Mouse (Mus musculus) brain, adult 2 months (tissue): ENCODE measurements around the gene Slc40a1.

Experiments used
- DNase-seq: peaks from one replicate; pipeline ENCODE4 v3.0.0; 2011; ENCODE audit warnings: low read depth, low spot score

The Slc40a1 gene

DNA sequence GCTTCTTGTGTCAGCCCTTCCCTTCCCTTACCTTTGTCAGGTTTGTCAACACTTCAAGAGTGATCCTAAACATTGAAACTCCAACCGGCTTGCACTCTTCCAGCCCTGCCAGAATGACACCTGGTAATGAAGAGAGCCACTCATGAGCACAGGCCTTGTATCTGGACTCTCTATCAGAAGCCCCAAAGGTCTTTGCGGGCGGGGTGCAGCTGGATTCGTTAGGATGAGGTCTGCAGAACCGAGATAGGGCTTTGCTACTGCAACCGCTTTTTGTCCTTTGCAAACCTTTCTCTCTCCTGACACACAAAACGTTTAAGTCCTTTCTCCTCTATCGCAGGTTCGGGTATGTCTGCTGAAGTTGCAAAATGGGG, at the start of gene Slc40a1:
Gene Slc40a1, minus strand, starts transcription at position 131 of the 371 bp plus-strand sequence.
- no peak for DNase-seq

DNA sequence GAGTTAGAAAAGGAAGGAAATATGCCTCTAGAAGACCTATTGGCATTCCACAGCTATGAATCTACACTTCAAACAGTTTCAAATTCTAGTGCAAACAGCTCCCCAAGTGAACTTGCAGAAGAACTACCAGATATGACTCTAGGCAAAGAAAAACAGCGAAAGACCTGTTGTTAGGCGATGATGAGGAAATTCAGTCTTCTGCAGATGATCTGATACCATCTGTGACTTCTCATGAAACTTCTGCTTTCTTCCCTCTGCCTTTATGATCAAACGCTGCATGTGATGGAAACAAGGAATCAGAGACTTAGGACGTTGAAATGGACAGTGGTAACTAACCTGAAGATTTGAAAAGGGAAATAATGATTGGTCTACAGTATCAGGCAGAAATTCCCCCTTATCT, 45.0 kb upstream of the Slc40a1 start:
- DNase-seq: no peak

DNA sequence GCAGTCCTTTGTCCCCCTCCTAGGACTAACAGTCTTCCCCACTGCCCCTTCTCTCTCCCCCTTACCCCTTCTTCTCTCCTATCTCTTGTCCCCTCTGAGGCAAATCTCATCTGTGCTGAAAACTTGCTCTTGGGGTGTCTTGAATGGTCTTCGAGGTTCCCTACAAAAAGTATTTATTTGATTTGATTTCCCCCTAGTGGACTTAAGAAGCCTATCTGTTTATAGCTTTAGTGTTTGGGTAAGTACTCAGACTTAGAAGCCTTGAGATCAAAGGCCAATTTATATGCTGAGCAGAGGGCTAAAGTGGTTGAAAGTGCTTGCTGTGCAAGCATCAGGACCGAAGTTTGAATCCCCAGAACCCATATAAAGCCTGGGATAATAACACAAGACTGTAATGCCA, 22.7 kb upstream of the Slc40a1 start:
- no peak for DNase-seq

DNA sequence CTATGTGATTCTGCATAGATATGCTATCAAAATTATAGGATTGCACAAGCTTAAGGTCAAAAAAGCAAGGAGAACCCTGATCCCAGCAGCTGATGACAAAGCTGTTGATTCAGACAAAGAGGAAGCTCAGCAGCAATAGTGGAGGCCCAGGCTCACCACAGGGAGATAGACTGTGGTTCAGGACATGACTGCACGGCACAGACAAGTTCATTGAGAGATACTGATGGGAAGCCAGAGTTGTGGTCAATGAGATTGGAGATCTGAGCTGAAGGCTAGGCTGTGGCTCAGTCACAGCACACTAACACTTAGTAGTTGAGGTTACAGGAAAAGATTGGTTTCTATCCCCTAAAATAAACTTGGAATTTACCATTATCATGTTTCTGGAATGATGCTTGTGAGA, 21.5 kb upstream of the Slc40a1 start:
- no peak for DNase-seq

DNA sequence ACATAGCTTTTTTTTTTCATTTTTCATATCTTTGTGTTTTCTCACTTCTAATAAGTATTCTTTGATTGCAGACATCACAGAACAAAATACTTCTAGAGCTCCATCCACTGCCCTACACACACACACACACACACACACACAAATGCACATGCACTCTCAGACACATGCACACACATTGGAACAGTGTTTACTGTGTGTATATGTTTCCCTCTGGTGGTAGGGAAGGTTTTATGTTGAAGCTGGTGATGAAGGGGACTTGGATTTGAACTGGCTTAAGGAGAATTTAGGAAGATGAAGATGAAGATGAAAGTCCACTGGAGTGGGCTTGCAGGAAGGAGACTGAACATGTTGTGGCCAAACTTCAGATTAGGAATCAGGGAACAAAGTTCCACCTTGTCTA, 4.8 kb upstream of the Slc40a1 start:
- no peak for DNase-seq

- no peak for DNase-seq
Observed at GRCm38 (mm10) chr1:45926911-45927310, 588 bp upstream of the Slc40a1 start.

GRCm38 (mm10) chr1:45925500-45926392, 577 bp downstream of the Slc40a1 start:
- peak; percentile 78 for DNase-seq

DNA sequence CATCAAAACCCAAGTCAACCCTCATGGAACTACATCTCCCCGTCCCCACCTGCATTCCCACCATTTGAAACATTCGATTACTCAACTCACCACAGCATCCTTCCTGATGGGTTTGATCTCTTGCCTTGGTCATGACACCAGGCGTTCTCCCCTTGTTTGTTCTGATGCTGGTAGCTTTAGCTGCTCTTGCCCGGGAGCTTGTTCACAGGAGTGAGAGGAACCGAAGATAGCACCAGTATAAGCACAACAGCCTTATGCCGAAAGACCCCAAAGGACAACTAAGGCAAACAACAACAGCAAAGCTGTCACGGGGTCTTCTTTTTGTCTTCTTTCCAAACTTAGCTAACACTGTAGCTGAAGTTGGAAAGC, 1.2 kb downstream of the Slc40a1 start:
- peak; percentile 10 for DNase-seq

GRCm38 (mm10) chr1:45924516-45924915, 1.8 kb downstream of the Slc40a1 start:
- no peak for DNase-seq

DNA sequence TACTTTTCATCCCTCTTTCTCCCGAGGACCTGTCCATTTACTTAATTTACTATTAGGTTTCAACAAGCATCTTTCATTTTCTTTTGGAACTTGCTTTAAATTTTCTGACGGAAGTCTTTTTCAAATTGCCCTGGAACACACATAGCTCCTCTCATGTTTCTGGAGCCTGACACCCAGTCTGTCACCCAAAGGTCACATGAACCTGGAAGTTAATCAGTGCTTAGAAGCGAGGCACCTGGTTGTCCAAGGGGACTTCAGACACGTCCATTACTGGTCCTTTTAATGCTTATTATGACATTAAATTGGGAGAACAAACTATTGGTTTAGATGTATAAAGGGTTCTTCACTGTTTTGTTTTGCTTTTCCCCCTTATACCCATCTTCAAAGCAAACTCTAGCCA, 3.0 kb downstream of the Slc40a1 start:
- no peak for DNase-seq

DNA sequence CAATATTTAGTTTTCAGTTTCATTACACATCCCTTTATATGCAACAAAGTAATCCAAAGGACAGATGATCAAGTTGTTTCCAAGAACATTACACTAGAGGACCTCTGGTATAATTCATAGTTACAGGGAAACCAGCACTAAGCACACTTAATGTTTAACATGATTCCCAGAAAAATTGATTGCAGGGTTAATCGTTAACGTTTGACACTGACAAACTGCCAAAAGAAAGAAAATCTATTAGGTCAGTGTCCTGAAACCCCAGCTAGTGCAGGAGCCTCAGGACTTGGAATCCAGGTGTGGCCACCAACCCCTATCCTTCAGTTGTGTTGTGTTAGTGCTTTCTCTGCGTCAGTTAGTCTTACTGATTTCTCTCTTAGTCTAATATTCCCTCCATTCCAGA, 5.6 kb downstream of the Slc40a1 start:
- DNase-seq: no peak

DNA sequence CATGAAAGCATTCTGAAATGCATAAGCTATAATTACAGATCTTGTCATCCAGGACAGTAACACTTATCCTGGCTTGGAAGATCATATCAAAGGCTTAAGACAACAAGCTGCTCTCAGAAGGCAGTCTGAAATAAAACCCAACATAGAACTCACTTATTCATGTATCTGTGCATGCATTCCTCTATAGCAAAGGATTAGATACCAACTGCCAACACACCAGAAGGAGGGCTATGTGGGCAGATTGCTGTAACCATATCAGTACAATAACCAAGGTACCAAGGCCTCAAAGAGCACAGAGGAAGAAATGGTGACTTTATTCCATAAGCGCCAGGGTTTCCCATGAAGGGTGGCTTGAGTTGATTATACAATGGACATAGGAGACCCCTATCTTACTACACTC, 6.6 kb downstream of the Slc40a1 start:
- DNase-seq: no peak

DNA sequence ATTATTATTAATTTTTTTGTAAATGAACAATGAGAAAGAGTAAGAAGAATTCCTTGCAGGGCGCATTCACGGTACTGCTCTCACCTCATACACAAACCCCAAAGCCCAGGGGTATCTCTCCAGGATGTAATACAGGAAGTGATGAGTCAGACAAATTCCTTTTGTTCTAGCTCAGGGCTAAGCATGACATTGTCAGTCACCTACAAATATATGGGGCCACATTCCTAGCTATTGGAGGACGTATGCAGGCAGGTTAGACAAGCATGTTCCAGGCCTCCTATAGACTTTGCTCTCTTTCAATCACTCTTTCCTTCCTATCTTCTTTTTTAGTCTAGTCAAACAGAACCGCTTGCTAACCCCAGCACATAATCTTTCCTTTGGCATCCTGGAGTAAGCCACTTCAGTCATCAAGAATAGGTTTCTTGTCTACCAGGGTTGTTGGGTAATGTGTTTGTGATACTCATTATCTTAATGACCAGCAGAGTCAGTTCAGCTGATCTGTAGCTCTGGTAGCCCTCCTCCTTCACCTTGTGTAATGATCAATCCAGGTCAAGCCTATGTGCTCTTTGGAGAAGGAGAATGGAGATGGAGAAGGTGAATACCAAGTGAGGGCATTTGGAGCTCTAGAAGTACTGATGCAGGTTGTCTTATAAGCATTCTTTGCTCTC, 9.1 kb downstream of the Slc40a1 start:
- no peak for DNase-seq

DNA sequence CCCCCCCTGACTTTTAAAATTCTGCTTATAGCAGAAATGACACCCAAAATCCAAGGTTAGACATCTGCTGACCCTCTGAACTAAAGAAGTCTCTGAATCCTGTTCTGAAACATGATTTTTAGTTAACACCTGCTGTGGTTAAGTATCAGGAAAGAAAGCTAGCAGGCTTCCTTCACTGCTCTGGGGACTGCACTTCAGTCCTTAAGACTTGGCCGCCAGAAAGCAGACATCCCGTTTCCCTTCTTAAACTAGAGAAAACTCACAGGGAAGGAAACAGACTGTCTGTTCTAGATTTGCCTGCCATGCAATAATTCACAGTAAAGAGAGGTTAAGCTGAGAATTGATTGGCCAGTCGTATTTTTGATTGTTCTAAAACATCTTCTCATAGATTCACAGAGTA, 10.1 kb downstream of the Slc40a1 start:
- no peak for DNase-seq

DNA sequence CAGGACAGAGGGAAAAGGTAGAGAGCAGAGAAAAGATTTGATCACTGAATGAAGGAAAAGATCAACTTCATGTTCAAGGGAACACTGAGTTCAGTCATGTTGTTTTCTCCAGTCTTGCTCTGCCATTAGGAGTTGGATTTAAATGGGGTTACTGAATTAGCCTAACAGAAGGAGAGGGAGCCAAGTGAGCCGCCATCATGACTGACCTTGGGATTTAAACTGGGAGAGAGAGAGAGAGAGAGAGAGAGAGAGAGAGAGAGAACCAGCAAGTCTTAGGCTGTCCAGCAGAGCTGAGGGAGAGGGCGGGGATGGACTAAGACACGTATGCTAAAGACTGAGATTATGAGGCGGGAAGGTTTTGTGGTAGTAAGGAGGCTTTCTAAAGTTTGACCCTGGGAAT, 12.1 kb downstream of the Slc40a1 start:
- no peak for DNase-seq

GRCm38 (mm10) chr1:45905107-45905821, 21.1 kb downstream of the Slc40a1 start:
- DNase-seq: peak; percentile 12

- DNase-seq: no peak
Observed at GRCm38 (mm10) chr1:45904161-45904560, 22.2 kb downstream of the Slc40a1 start.

- no peak for DNase-seq
Observed at GRCm38 (mm10) chr1:45898044-45898443, 28.3 kb downstream of the Slc40a1 start.

DNA sequence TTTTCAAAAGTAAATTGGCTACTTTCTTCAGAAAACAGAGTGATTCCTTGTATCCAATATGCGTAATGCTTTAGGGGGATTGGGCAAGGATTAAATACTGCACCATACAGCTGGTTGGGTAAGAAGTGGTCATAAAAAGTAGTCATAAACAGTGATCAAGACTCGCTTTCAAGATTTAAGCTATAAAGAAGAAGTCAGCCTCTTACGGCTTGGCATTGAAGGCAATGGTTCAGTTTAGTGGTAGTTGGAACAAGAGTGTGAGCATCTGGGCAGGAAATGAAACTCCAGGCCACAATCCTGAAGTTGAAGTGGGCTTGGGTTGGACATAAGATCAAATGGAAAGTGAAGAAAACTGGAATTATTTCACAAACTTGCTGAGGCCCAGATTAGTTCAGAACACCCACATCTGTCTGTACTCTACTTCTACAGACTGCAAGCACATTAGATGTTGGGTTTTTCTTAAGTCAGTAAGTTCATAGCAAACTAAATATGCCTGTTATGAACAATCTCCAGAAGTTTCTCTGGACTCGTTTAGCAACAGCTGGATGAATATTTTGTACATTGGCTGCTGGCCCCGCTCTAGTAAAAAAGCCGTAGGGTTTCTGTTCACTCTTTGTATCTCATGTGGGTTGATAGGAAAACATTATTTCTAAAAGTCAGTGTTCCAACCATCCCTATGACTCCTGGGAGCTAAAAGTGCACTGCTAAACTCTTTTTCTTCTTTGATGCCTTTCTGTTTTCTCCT, 32.0 kb downstream of the Slc40a1 start:
- no peak for DNase-seq

DNA sequence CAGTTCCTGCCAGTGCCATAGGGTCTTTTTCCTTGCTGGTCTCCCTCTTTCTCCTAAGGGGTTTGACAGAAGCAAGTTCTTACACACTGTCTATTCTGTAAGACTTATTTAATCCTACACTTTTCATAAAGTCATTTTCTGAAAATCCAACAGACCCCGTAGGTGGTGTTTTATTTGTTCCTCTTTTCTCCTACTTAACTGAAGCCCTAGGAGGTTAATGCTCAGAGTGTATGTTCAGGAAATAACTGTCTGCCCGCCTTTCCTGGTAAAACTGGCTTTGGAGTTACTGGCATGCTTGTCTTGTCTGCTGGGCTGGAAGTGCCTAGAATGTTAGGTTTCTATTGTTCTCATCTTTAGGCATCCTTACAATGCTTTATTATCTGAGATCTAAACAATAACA, 34.3 kb downstream of the Slc40a1 start:
- DNase-seq: no peak

DNA sequence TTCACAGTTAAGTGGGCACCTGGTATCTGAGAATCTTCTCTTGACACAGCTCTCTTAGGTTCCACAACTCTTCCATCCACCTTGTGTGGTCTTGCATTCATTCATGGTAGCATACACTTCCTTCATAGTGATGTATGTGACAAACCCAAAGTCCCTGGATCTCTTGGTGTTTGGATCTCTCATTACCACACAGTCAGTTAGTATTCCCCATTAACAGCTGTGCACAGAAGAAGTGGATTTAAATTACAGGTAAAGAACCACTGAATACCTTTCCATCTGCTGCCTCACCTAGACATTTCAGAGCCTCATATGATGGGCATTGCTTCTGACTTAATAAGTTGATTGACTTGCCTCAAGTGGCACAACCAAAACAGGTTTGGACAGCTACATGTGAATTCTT, 36.1 kb downstream of the Slc40a1 start, which contains the start of gene Gm5269:
Gene Gm5269, minus strand, starts transcription at position 101 of the 400 bp plus-strand sequence.
- DNase-seq: no peak

DNA sequence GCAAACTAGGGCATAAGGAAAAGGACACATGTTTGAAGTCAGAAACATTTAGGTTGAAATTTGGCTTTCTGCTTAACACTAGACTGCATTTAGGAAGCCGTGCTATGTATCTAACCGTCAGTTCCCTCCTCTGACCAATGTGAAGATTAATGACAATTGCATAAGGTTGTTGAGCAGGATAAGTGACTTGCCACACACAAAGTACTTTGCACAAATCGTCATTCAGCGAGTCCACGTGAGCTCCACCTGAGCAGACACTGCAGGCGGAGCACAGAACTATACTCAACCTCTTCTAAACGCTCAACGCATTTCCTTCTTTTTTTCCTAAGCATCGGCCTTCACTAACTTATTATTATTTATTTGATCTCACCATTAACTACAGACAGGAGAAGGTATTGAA, 39.5 kb downstream of the Slc40a1 start:
- DNase-seq: no peak
